ENCODE assay signal across 7 mouse cellular contexts in the genomic region with DNA sequence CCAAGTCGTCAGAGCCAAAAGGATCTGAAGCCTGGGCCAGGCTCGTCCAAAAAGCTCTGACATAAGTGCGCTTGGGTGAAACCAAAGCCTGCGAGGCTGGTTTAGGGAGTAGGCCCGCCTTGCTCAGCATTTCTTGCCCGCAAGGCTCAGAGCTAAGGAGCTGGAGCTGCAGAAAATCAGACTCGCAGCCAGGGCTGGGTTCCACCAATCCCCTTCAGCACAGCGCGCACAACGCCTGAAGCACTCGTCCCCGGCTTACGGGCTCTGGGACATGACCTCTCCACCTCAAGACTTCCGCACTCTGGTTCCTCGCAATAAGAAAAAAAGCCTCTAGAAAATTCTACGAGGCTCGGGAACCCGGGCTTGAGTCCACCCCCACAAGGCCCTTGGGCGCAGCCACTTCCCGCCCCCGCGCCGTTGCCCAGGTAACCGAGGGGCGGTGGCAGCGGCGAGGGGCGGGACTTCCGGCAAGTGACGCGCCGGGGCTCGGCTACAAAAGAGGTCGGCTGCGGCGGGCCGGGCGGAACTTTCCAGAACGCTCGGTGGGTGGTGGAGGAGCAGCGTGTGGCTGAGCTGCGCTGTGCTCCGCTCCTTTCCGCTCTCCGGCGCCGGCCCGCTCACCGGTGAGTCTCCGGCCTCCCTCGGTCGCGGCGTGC. TPM values are rescaled to one million over a fixed set of nuclear protein-coding genes. Genes with fewer than 3 reads are reported as not detected.
DNase-seq lines count a peak whose midpoint lies in the region; ATAC-seq lines count a peak whose summit lies in the region.

Gene Dnaja1 (plus strand): TSS at position 140 of the 656 bp plus-strand sequence.

- H3K9me3 ChIP-seq in intestine, embryonic 16.5 days (ENCODE audit: control insufficient read depth, low read length): no peaks in the 10 kb centered on the region
- H3K9me3 ChIP-seq in midbrain, embryonic 11.5 days (ENCODE audit: control insufficient read depth, low read length): no peaks in the 10 kb centered on the region

- peak within 1 kb of the TSS; percentile 76 for H3K4me3 ChIP-seq in intestine, embryonic 16.5 days (ENCODE audit: low read length)
- H3K4me3 ChIP-seq in midbrain, embryonic 11.5 days (ENCODE audit: low read depth, low read length): peak within 1 kb of the TSS; percentile 66

- peaks cover 20% of the 10 kb centered on the region for H3K4me1 ChIP-seq in intestine, embryonic 16.5 days (ENCODE audit: control insufficient read depth, insufficient read depth, low read length)
- H3K4me1 ChIP-seq in midbrain, embryonic 11.5 days (ENCODE audit: control insufficient read depth, insufficient read depth, low read length): peaks cover 19% of the 10 kb centered on the region

- under 1% methylated on average over 47 of the region's 54 CpGs for WGBS in intestine, embryonic 16.5 days
- 1% methylated on average over 53 of the region's 54 CpGs for WGBS in midbrain, embryonic 11.5 days

- intact Hi-C loops in left cerebral cortex, postnatal 36 days (cut with DNase I): loop anchor here (1.0 to 2.0 kb wide), 2 partner anchors 19 to 41 kb away; partner anchors contain the start of gene Aptx

- ATAC-seq in intestine, embryonic 16.5 days: peak; percentile 91
- peak; percentile 92 for ATAC-seq in midbrain, embryonic 11.5 days (ENCODE audit: low FRiP score)

- H3K4me2 ChIP-seq in intestine, embryonic 16.5 days (ENCODE audit: low read depth, low read length): peak within 1 kb of the TSS; percentile 72
- H3K4me2 ChIP-seq in midbrain, embryonic 11.5 days: peak within 1 kb of the TSS; percentile 72

- H3K27ac ChIP-seq in intestine, embryonic 16.5 days (ENCODE audit: low read length): peak within 1 kb of the TSS; percentile 99
- peak within 1 kb of the TSS; percentile 99 for H3K27ac ChIP-seq in midbrain, embryonic 11.5 days (ENCODE audit: low read depth, low read length)

- peak; percentile 94 for DNase-seq in adrenal gland, adult 8-10 months
- peak; percentile 96 for DNase-seq in embryo, embryonic 9.5 days (ENCODE audit: extremely low spot score)
- peak; percentile 99 for DNase-seq in gastrocnemius, postnatal 4 days (ENCODE audit: low spot score in 2 of 2)
- peak; percentile 96 to 98 for DNase-seq in left cerebral cortex, postnatal 36 days (ENCODE audit: low spot score in 2 of 2)
- DNase-seq in midbrain, embryonic 11.5 days (ENCODE audit: low spot score, missing footprints): peak; percentile 100
- DNase-seq in skeletal muscle tissue, adult 2 months (ENCODE audit: low read depth, low spot score): peak; percentile 96

- no peaks in the 10 kb centered on the region for H3K36me3 ChIP-seq in intestine, embryonic 16.5 days (ENCODE audit: control insufficient read depth, insufficient read depth, low read length)
- peaks cover 5% of the 10 kb centered on the region for H3K36me3 ChIP-seq in midbrain, embryonic 11.5 days (ENCODE audit: control insufficient read depth, insufficient read depth, low read length)

- H3K9ac ChIP-seq in intestine, embryonic 16.5 days (ENCODE audit: low read depth, low read length): peak within 1 kb of the TSS; percentile 93
- peak within 1 kb of the TSS; percentile 84 for H3K9ac ChIP-seq in midbrain, embryonic 11.5 days (ENCODE audit: low read length)

- no peaks in the 10 kb centered on the region for H3K27me3 ChIP-seq in intestine, embryonic 16.5 days (replicated peaks; ENCODE audit: control insufficient read depth, insufficient read depth, low read length)
- H3K27me3 ChIP-seq in midbrain, embryonic 11.5 days (ENCODE audit: control insufficient read depth, insufficient read depth, low read length): no peaks in the 10 kb centered on the region

RNA-seq across cellular contexts. Expression of gene Dnaja1, which starts in this region (rescaled TPM):
- 100 to 1,000 TPM; 201 to 366 (median 233) TPM for total RNA-seq in adrenal gland, adult 8-10 months (2022)
- total RNA-seq in gastrocnemius, postnatal 4 days (2021): 100 to 1,000 TPM; 102 to 123 TPM
- 295 and 316 TPM in 2 replicates for polyA plus RNA-seq in intestine, embryonic 16.5 days (2015; fragmentation: Nextera tagmentation; extraction: Ambion mirVana)
- total RNA-seq in left cerebral cortex, postnatal 36 days (2021): 100 to 1,000 TPM; 267 to 314 TPM
- 710 and 762 TPM in 2 replicates for polyA plus RNA-seq in midbrain, embryonic 11.5 days (2014; fragmentation: Nextera tagmentation; extraction: Ambion mirVana)

Comparison
In these comparisons a context has a peak if more than half of its experiments do, and no peak if none do; other contexts are left out.
1. Peak in every context shown above with its lines: DNase-seq, ATAC-seq, H3K4me3 ChIP-seq and H3K27ac ChIP-seq.